Mouse (Mus musculus) urinary bladder, postnatal 36 days (tissue): Measurements from ENCODE around the gene Parp16.

Source experiments
- DNase-seq, 2 experiments: peaks; one replicate each; pipeline ENCODE4 v3.0.0; 2022; ENCODE audit warnings: low spot score in 2 of 2, mixed read lengths in 1 of 2

The Parp16 gene

DNA sequence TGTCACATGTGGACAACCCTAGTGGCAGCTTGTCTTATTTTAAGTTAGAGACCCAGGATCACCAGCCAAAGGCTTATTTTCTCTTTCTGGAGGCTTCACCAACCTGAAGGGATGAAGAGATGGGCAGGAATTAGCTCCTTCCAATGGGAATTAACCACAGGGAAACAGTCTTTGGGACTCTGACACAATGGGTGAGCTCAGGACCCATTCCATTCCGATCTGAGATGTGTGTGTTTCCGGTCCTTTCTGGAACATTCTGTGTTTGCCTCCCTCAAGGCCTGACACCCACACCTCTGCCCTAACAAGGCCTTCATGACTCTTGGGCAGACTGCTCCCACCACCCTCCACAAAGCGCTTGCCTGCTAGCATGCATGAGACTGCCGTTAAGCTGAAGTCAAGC is at the start of gene Parp16:
Parp16 (plus strand) TSS at position 301 of the 400 bp plus-strand sequence.
- no peak for DNase-seq

- DNase-seq, result no peak
These were observed 49.2 kb upstream of the Parp16 start for GRCm38 (mm10) chr9:65146001-65146400.

- no peak for DNase-seq
These were observed 46.6 kb upstream of the Parp16 start for GRCm38 (mm10) chr9:65148507-65148906.

- DNase-seq, result no peak
These were observed 42.3 kb upstream of the Parp16 start for GRCm38 (mm10) chr9:65152711-65153330.

DNA sequence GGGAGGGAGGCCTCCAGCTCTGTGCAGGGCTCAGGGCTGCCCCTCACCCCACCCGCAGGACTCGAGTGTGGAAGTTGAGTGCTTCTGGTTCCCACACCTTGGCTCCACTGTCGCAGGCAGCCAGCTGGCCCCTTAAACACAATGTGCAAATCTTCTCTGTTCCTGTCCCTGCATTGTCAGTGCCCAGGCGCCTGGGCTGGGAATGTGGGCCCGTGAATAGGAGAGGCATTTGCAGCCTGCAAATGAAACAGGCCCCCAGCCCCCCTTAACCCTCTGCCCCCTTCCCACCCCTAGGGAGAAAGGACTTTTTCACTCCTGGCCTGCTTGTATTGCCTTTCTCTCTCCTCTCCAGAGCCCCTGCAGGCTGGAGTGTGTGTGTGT is 41.8 kb upstream of the Parp16 start:
- no peak for DNase-seq

DNA sequence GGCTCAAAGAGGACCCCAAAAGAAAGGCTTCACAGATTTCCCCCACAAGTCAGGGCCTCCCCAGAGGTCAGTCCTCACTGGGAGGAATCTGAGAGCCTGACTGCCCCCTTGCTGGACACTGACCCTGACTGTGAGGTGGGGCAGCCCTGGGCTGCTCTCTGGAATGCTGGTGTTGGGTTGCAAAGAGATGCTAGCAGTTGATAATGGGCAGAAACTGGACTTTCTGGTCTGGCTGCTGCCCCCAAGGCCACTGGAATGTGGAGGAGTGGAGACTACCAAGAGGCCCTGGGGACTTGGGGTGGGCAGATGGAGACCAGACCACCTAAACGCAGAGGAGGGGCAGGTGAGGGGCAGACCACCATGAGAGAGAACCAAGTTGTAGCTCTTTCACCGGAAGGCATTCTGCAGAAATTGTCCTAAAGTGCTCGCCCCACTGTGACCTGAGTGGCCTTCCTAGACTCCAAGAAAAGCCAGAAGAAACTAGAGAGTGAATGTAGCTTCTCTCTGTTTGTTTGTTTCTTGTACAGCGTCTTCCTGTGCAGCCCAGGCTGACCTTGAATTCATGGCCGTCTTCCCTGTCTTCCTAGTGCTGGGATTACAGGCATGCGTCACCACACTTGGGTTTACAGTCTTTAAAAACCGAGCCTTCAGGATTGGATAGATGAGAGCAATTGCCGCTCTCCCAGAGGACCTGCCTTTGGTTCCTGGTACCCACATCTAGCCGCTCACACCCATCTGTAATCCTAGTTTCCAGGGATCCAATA is 40.3 kb upstream of the Parp16 start:
- DNase-seq, result peak; percentile 65 to 66

DNA sequence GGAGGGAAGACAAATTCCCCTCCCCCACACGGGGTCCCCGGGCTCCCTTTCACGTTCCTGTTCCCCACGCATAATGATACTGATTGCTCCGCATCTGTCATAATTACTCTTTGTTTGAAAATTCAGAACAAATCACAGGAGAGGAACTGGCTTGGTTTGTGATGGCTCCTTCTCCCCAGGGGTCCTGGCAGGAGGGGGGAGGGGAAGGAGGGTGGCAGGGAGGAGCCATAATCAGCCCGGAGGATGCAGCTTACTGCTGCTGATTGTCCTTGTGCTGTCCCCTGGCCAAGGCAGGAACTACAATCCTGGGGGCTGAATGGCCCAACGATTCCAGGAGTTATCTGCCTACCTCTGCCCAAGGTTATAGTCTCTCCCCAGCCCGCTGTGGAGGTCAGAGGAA is 38.5 kb upstream of the Parp16 start:
- DNase-seq, result no peak

DNA sequence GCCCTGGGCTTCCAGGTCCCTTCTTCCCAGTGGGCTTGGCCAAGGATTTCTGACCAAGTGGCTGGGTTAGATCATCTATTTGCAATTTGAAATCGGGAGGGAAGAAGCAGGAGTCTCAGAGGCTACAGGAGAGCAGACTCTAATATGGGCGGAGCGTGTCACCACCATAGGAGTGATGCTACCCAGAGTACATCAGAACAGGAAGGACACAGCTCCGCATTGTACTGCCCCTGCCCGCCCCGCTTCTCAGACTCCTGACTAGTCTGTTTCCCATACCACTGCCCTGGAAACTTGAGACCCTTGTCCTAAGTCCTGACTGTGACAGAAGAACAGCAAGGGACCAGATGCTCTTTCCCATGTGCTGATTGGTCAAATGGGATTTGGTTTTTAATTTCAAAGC is 37.5 kb upstream of the Parp16 start:
- DNase-seq, result no peak

- no peak for DNase-seq
These were observed 34.0 kb upstream of the Parp16 start for GRCm38 (mm10) chr9:65161188-65161587.

DNA sequence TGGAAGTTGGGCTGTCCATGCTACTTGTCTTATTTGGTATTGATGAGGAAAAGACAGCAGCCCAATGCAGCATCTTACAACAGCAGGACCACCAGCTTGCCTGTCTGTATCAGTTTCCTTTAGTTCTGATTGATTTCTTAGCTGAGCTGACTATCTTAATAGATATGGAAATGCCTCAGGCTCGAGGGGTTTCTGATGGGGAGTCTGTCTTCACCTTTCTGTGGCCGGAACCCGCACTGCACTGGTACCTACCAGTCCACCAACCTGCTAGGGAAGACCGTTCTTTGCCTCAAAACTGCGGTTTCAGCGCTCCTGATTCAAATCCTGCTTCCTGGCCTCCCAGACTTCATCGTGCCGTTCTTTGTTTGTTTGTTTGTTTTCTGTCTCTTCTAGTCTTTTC is 33.3 kb upstream of the Parp16 start:
- DNase-seq, result no peak

- no peak for DNase-seq
These were observed 32.2 kb upstream of the Parp16 start for GRCm38 (mm10) chr9:65162711-65163639.

GRCm38 (mm10) chr9:65164870-65165269 is 30.3 kb upstream of the Parp16 start:
- DNase-seq, result no peak

DNA sequence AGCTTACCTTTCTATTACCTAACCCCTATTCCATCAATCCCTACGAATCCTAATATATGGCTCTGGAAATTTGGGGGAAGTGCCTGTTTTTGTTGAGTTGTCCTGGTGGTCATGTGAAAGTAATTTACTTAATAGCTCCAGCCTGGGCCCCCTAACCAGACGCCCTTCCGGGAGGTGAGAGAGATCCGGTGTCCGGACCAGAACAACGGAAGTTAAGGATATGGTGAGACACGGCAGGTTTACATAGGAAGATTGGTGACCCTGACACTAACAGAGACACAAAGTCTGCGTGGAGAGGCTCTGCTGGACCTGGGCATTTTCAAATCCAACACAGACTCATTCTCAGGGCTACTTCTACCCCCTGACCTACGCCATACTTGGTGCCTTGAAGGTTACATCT is 28.8 kb upstream of the Parp16 start:
- DNase-seq, result no peak

- DNase-seq, result no peak
These were observed 26.6 kb upstream of the Parp16 start for GRCm38 (mm10) chr9:65168534-65168933.

DNA sequence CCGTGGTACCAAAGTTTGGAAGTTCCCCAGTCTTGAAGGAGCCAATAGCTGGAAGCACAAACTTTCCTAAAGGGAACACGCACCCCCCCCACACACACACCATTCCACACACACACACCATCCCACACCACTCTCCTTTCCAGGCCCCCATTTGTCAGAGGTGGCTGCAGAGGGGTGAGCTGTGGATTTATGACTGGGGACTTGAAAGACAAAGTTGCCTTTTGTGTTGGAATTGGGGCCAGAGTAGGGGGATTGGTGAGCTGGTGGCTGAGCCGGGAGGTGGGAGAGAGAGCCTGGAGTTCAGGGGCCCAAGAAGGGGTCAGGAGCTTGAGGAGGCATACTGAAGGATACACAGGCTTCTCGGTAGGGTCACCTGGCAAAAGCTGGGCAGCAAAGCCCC is 26.2 kb upstream of the Parp16 start:
- DNase-seq, result no peak

DNA sequence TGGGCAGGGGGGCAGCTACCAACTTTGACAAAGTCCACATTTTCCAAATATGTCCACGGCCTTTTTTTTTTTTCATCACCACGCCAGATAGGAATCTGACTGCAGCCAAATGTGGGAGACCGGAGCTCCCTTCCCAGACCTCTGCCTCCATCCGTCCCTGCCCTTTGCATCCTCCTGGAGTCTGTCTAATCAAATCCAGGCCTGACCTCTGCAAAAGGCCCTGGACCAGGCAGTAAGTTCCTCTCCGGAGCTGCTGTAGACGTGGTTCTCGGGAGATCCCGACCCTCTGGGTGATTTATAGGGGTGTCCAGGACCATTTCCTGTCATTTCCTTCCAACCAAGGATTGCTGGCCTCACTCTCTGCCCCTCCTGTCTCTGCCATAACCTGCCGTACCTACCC is 22.5 kb upstream of the Parp16 start:
- DNase-seq, result no peak

GRCm38 (mm10) chr9:65175234-65175938 is 19.8 kb upstream of the Parp16 start:
- DNase-seq, result no peak

DNA sequence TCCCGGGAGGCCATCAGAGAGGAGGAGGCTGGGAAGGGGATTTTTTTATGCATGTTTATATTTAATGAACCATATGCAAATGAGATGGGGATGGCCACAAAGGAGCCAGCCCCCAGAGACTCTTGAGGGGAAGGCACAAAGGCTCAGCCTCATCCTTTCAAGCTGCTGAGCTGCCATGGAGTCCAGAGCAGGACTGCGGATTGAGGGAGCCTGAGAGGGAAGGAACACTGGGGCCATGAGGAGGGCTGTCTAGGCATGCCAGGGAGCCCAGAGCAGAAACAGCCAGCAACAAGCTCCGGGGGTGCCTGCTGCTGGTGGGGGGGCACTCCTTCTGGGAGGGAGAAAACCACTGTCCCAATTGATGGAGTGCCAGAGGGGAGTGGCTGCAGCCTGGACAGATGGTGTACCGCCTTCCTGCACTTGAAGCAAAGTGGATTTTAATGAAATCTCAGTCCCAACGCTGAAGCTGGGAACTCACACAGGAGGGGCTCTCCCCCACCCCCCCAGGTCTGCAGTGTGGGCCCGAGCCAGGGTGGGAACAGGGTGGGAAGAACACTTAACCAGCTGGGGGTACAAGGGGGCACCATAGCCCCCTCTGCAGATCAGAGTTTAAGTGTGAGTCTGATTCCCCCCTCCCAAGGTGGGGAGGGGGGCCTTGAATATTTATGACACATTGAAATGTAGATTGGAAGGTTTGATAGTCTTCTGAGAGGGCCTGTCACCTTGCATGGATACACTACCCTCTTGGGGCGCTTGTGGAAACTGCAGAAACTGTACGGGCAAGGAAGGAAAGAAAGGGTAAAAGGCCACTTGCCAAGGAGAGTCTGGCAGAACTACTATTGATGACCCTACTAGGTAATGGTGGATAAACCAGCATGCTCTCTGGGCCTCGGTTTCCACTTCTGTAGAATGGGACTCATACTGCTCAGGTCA is 18.9 kb upstream of the Parp16 start:
- no peak for DNase-seq

GRCm38 (mm10) chr9:65177497-65177896 is 17.7 kb upstream of the Parp16 start:
- no peak for DNase-seq

- DNase-seq, result no peak
These were observed 17.2 kb upstream of the Parp16 start for GRCm38 (mm10) chr9:65177912-65178311.
